In genomic region chr5:138085421-138085911, GRCm38 (mm10) we compare ENCODE assay signal across 8 mouse cellular contexts. TPM values are rescaled to one million over a fixed set of nuclear protein-coding genes. Genes with fewer than 3 reads are reported as not detected.
DNase-seq lines count a peak whose midpoint lies in the region; ATAC-seq lines count a peak whose summit lies in the region.

No protein-coding gene starts in this region.

- WGBS in hindbrain, embryonic 11.5 days, result under 1% methylated on average over 18 of the region's 18 CpGs
- WGBS in limb, embryonic 13.5 days, result 0% methylated on average over 18 of the region's 18 CpGs
- WGBS in midbrain, embryonic 15.5 days, result under 1% methylated on average over 18 of the region's 18 CpGs

- no peaks in the 10 kb centered on the region for H3K4me1 ChIP-seq in hindbrain, embryonic 11.5 days (replicated peaks; ENCODE audit: control insufficient read depth, insufficient read depth, low read length)
- H3K4me1 ChIP-seq in limb, embryonic 13.5 days, result peaks cover 9% of the 10 kb centered on the region
- peaks cover 37% of the 10 kb centered on the region for H3K4me1 ChIP-seq in midbrain, embryonic 15.5 days

- no peaks in the 10 kb centered on the region for H3K27me3 ChIP-seq in hindbrain, embryonic 11.5 days (ENCODE audit: control insufficient read depth, insufficient read depth, low read length)
- no peaks in the 10 kb centered on the region for H3K27me3 ChIP-seq in limb, embryonic 13.5 days
- H3K27me3 ChIP-seq in midbrain, embryonic 15.5 days (replicated peaks), result no peaks in the 10 kb centered on the region

- peak overlapping the region; percentile 70; the same call in 1 of the 2 replicates for H3K27ac ChIP-seq in hindbrain, embryonic 11.5 days (ENCODE audit: low read depth, low read length)
- peak overlapping the region; percentile 79 for H3K27ac ChIP-seq in limb, embryonic 13.5 days
- peak overlapping the region; percentile 92 for H3K27ac ChIP-seq in midbrain, embryonic 15.5 days

- H3K36me3 ChIP-seq in hindbrain, embryonic 11.5 days (ENCODE audit: control insufficient read depth, insufficient read depth, low read length), result no peaks in the 10 kb centered on the region
- peaks cover 21% of the 10 kb centered on the region for H3K36me3 ChIP-seq in limb, embryonic 13.5 days
- H3K36me3 ChIP-seq in midbrain, embryonic 15.5 days (replicated peaks), result 0 out of 2 replicates have a peak, but pooled peaks cover 12% of the 10 kb centered on the region

- H3K9ac ChIP-seq in hindbrain, embryonic 11.5 days (ENCODE audit: low read depth, low read length), result peak overlapping the region; percentile 94
- peak overlapping the region; percentile 96 for H3K9ac ChIP-seq in limb, embryonic 13.5 days
- peak overlapping the region; percentile 100 for H3K9ac ChIP-seq in midbrain, embryonic 15.5 days

- DNase-seq in frontal cortex, postnatal 10 days (ENCODE audit: low spot score in 2 of 2), result no peak
- DNase-seq in hindbrain, embryonic 11.5 days (ENCODE audit: low spot score), result peak; percentile 56
- no peak for DNase-seq in testis, postnatal 14 days (ENCODE audit: low spot score)

- ATAC-seq in frontal cortex, adult (ENCODE audit: low TSS enrichment), result peak; percentile 38; the same call in 1 of the 2 replicates
- peak; percentile 61 for ATAC-seq in CD4-positive, CD25-positive, alpha-beta regulatory T cell, adult 4 months
- peak; percentile 37 for ATAC-seq in common myeloid progenitor, adult 5-6 weeks (replicated peaks; ENCODE audit: low read depth, poor library complexity, severe bottlenecking)
- ATAC-seq in hindbrain, embryonic 11.5 days (ENCODE audit: low FRiP score), result 0 out of 2 replicates have a peak, but pooled peaks have one; percentile 28
- no peak; the same call in 1 of the 2 replicates for ATAC-seq in limb, embryonic 13.5 days (ENCODE audit: low FRiP score, low read depth)
- peak; percentile 40; the same call in 1 of the 2 replicates for ATAC-seq in midbrain, embryonic 15.5 days (replicated peaks)

- no peaks in the 10 kb centered on the region for H3K9me3 ChIP-seq in hindbrain, embryonic 11.5 days (ENCODE audit: control insufficient read depth, low read length)
- no peaks in the 10 kb centered on the region for H3K9me3 ChIP-seq in limb, embryonic 13.5 days
- no peaks in the 10 kb centered on the region for H3K9me3 ChIP-seq in midbrain, embryonic 15.5 days

- H3K4me2 ChIP-seq in hindbrain, embryonic 11.5 days (replicated peaks; ENCODE audit: low read depth, low read length), result peak overlapping the region; percentile 58
- H3K4me2 ChIP-seq in limb, embryonic 13.5 days (replicated peaks), result peak overlapping the region; percentile 76
- H3K4me2 ChIP-seq in midbrain, embryonic 15.5 days, result peak overlapping the region; percentile 77

- H3K4me3 ChIP-seq in hindbrain, embryonic 11.5 days (ENCODE audit: low read depth, low read length), result peak overlapping the region; percentile 80
- peak overlapping the region; percentile 84 for H3K4me3 ChIP-seq in limb, embryonic 13.5 days
- H3K4me3 ChIP-seq in midbrain, embryonic 15.5 days, result peak overlapping the region; percentile 98

RNA-seq across cellular contexts. Expression of gene Zkscan1, which starts 0.6 kb away (rescaled TPM):
- 10 to 100 TPM in 1 of 2 experiments, 1 to 10 TPM in 1; 9.2 to 13.0 TPM for polyA plus RNA-seq in CD4-positive, CD25-positive, alpha-beta regulatory T cell, adult 4 months (2017; shearing (Covaris generic))
- 29.1 and 44.2 TPM in 2 replicates for total RNA-seq in common myeloid progenitor, adult 5-6 weeks (2017)
- 32.5 and 39.4 TPM in 2 replicates for polyA plus RNA-seq in hindbrain, embryonic 11.5 days (2014; fragmentation: Nextera tagmentation; extraction: Ambion mirVana)
- polyA plus RNA-seq in limb, embryonic 13.5 days (2015; fragmentation: Nextera tagmentation; extraction: Ambion mirVana), result 20.1 and 22.4 TPM in 2 replicates
- 24.5 and 25.8 TPM in 2 replicates for polyA plus RNA-seq in midbrain, embryonic 15.5 days (2015; fragmentation: Nextera tagmentation; extraction: Ambion mirVana)

RNA-seq across cellular contexts. Expression of gene Zscan21, which starts 31.2 kb away (rescaled TPM):
- polyA plus RNA-seq in CD4-positive, CD25-positive, alpha-beta regulatory T cell, adult 4 months (2017; shearing (Covaris generic)), result 10 to 100 TPM; 22.8 TPM
- 16.6 and 20.7 TPM in 2 replicates for total RNA-seq in common myeloid progenitor, adult 5-6 weeks (2017)
- polyA plus RNA-seq in hindbrain, embryonic 11.5 days (2014; fragmentation: Nextera tagmentation; extraction: Ambion mirVana), result 110 and 124 TPM in 2 replicates
- 76.5 and 77.3 TPM in 2 replicates for polyA plus RNA-seq in limb, embryonic 13.5 days (2015; fragmentation: Nextera tagmentation; extraction: Ambion mirVana)
- polyA plus RNA-seq in midbrain, embryonic 15.5 days (2015; fragmentation: Nextera tagmentation; extraction: Ambion mirVana), result 104 and 111 TPM in 2 replicates

RNA-seq across cellular contexts. Expression of gene Smok3c, which starts 32.5 kb away (rescaled TPM):
- not detected for polyA plus RNA-seq in CD4-positive, CD25-positive, alpha-beta regulatory T cell, adult 4 months (2017; shearing (Covaris generic))
- not detected in 2 replicates for total RNA-seq in common myeloid progenitor, adult 5-6 weeks (2017)
- polyA plus RNA-seq in hindbrain, embryonic 11.5 days (2014; fragmentation: Nextera tagmentation; extraction: Ambion mirVana), result not detected in 2 replicates
- polyA plus RNA-seq in limb, embryonic 13.5 days (2015; fragmentation: Nextera tagmentation; extraction: Ambion mirVana), result not detected in 2 replicates
- not detected in 2 replicates for polyA plus RNA-seq in midbrain, embryonic 15.5 days (2015; fragmentation: Nextera tagmentation; extraction: Ambion mirVana)
